Mouse (Mus musculus) bone marrow, adult 2 months (tissue): ENCODE measurements around the gene Tuba1a.

Experiments
- CTCF ChIP-seq: fragments of 200-500 bp; IDR thresholded peaks from 2 replicates; pipeline ENCODE4 v1.5.1; 2011; ENCODE audit warnings: low read length, control low read depth; ENCODE audit not compliant: control insufficient read depth, insufficient read depth
- POLR2A ChIP-seq: fragments of 200-500 bp; IDR thresholded peaks from 2 replicates; pipeline ENCODE4 v1.6.1; 2011; ENCODE audit warnings: low read depth, mild to moderate bottlenecking, control low read depth, low read length, borderline replicate concordance; ENCODE audit not compliant: control insufficient read depth

DNA sequence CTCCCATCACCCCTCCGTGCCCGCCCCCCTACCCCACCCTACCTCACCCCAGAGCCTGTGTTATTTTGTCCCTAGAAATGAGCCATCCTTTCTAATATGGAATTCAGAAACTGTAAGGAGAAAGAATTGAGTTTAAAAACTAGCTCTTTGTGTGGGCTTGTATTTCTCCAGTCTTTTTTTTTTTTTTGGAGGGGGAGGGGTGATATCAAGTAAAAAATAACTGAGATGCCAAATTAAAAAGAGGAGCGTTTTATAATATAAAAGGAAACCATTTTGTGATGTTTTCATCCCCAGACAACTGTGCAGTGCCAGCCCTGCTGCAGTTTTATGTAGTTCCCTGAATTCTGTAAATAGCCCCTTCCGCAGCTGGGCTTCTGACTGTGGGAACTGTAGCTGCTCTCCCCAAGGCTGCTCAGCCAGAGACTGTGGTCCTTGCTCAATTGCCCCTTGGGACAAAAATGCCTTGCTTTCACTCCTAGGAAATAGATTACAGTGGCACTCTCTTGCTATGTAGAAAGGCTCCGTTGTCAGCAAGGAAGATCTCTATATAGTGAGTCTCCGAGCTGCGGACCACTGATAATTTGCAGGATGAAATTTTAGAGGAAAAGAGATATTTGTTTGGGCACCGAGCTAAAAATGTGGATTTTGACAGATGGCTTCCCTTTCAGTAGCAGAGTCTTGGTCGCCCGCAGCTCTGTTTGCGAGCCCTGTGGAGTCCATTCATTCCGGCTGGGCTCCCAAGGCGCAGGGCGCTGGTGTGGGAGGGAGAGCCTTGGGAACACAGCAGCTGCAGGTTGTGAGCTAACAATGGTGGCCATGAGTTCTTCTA is 1.1 kb upstream of the Tuba1a start:
- TF ChIP-seq CTCF (no peak), POLR2A (no peak)
